Mouse (Mus musculus): ENCODE results near the gene Tmem198.

Gene Tmem198

DNA sequence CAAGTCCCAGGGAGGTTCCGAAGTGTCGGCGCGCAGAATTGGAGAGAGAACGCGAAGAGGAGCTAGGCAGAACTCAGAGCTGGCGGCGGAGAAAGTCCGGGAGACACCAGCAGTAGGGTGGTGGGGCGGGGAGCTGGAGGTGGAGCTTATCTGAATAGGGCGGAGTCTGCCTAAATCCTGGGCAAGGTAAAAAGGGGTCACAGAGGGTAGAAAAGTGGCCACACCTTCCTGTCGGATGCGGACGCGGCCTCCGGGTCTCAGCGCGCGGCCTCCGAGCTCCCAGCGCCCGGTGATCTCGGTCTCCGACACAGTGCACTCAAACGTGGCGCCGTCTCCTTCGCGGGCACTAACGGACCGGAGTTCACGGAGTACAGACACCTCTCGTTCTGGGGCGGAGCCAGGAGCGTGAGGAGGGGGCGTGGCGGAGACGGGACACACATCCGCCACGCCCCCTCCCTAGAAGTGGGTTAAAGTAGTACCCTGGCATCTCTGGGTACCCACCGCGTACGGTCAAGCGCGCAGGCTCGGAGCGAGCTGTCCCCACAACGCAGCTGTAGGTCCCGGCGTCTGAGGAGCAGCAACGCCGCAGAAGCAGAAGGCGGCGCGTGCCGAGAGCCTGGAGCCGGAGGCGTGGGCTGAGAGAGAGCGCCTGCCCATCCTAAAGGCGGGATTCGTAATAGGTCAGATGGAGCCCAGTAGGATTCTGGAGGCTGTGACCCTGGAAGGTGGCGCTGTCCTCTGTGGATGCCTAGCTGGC lies 8.3 kb downstream of the Tmem198 start:
- no peak for DNase-seq (ENCODE audit: low read depth, low spot score)

GRCm38 (mm10) chr1:75490785-75491551 lies 11.6 kb downstream of the Tmem198 start:
- DNase-seq (ENCODE audit: low read depth, low spot score) = no peak

GRCm38 (mm10) chr1:75492579-75493170 lies 13.3 kb downstream of the Tmem198 start:
- no peak for DNase-seq (ENCODE audit: low read depth, low spot score)

DNA sequence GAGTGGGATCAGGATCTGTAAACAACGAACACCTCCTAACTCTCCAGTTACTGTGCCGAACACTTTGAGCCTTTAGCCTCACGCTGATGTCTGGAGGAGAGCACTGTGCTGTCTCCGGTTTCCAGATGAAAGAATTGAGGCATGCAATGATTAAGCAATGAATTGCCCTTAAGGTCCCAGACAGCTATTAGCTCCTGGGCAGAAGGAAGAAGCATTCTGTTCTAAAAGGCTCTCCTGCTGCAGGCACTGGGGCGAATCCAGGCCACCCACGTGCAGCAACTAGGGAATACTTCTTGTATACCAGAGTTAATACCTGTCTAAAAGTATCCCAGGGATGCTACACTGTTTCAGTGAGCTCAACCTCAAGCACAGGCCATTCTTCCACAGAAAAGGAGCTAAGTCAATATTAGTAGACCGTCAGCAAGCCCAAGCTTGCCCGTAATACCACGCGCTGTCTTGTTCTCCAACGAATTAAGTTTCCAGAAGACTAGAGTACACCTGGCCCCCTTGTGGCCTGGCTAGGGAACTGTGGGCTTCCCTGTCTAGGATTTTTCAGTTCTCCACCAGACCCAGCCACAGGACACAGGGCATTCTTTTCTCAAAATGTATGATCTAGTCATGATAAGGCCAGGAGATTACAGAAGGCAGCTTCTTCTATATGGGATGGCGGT lies 15.7 kb downstream of the Tmem198 start:
- DNase-seq (ENCODE audit: low read depth, low spot score) = no peak

GRCm38 (mm10) chr1:75498897-75499296 lies 19.6 kb downstream of the Tmem198 start:
- DNase-seq (ENCODE audit: low read depth, low spot score) = no peak

GRCm38 (mm10) chr1:75499441-75499840 lies 20.1 kb downstream of the Tmem198 start:
- no peak for DNase-seq (ENCODE audit: low read depth, low spot score)

GRCm38 (mm10) chr1:75501905-75502304 lies 22.6 kb downstream of the Tmem198 start:
- no peak for DNase-seq (ENCODE audit: low read depth, low spot score)

- no peak for DNase-seq (ENCODE audit: low read depth, low spot score)
Observed at GRCm38 (mm10) chr1:75502945-75503650, 23.8 kb downstream of the Tmem198 start.

DNA sequence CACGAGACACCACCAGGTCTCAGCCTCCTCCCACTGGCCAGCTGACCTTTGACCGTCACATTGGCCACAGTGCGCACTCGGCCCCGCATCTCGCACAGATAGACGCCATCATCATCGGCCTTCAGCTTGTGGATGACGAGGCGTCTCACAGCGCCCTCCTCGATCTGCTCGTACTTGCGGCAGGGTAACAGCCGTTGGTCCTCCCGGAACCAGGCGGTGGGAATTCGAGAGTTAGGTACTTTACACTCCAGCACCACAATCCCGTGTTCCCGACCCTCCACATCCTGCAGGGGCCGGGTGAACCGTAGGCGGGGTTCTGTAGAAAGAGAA lies 24.3 kb downstream of the Tmem198 start:
- DNase-seq (ENCODE audit: low read depth, low spot score) = no peak

DNA sequence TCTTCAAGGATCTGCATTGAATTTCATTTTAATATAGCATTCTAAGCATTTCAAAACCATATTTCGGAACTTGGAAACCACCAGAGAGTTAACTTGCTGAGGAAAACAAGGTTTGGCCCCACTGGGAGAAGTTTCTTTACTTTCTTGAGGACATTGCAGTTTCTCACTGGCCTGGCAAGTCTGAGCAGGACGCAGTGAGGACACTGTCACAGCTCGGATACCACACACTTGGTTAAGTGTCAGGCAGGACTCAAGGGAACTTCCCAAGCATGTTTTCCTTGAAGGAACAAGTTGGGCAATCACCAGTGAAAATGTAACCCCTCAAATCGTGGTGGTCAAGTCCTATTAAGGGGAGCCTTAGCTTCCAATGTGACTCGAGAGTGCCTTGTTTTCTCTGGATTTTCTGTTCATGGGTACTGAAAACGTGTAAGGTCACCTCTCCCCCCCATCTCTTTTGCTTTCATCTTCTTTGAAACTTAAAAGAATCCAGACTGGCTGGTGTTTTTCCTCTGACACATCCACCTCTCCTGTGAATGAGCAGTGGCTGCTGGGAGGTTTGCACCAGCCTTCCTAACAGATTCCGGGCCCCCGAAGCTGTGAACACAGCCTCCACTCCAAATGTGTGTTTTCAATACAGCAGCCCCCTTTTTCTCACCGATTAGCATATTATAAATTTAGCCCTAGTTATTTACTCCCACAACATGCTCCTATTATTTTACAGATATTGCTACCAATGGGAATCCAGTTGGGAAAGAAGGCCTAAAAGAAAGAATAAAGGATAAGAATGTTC lies 25.1 kb downstream of the Tmem198 start:
- DNase-seq (ENCODE audit: low read depth, low spot score) = no peak

DNA sequence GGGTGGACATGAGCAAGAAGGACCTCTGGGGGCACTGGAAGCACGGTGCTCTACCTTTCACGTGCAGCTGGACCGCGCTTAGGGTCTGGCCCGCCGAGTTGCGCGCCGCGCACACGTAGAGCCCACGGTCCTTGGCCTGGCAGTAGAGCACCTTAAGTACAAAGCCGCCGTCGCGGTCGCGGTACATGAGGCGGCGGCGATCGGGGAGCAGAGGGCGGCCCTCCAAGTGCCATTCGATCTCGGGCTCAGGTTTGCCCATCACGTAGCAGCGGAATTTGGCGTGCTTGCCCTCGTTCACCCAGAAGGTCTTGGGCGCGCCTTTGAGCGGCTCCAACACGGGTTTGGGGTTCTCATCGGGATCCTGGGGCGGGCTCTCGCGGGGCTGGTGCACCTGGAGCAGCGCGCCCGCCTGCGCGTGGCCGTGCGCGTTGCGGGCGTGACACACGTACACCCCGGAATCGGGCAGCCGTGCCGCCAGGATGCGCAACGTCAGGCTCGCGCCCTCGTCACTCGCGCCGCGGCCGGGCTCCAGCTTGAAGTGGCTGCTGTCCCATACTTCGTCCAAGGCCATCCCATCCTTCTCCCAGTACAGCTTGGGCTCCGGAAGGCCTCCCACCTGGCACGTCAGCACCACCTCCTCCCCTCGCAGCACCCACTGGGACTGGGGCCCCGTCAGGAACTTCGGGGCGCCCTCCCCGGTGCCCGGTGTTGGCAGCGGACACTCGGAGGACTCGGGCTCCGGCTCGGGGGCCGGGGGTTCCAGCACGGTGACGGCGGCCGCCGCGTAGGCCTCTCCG lies 26.0 kb downstream of the Tmem198 start:
- DNase-seq (ENCODE audit: low read depth, low spot score) = no peak

DNA sequence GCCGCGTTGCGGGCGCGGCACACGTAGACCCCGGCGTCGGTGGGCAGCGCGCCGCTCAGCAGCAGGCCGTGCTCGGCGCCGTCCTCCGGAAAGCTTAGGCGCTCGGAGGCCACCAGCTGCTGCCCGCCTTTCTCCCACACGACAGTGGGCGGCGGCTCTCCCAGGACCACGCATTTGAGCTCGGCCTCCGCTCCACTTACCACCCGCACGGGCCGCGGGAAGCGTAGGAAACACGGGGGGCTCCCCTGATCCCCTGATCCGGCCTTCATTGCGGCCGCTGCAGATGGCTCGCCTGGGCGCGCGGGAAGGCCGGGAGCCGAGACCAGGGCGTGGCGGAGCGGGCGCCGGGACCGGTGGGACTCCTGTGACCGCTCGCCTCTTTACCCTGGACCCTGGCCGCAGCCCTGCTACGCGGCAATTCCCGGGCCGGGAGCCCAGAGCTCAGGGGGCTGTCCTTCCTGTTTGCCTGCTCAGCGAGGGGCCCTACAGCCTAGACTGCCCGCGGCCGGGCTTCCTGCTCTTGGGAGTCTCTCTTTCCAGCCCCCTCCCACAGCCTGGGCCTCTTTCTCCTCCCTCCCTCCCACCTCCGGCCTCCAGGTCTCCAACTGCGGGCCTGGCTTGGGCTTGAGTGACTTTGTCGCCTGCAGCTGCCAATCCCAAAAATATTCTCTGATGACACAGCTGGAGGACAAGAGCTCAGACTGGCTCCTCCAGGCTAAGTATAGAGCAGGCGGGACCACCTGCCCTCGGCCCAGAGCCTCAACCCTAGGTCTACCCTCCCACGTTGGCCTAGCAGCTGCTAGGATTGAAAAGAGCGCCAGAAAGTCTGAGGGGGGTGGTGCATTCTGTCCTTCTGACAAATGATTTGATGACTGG lies 26.9 kb downstream of the Tmem198 start, which contains the start of gene Obsl1:
Gene Obsl1 (minus strand): TSS at position 497 of the 876 bp plus-strand sequence.
- DNase-seq (ENCODE audit: low read depth, low spot score) = no peak

GRCm38 (mm10) chr1:75507006-75507405 lies 27.7 kb downstream of the Tmem198 start, which contains the start of gene Inha:
Gene Inha, plus strand, starts transcription at chr1:75507077.
- no peak for DNase-seq (ENCODE audit: low read depth, low spot score)

DNA sequence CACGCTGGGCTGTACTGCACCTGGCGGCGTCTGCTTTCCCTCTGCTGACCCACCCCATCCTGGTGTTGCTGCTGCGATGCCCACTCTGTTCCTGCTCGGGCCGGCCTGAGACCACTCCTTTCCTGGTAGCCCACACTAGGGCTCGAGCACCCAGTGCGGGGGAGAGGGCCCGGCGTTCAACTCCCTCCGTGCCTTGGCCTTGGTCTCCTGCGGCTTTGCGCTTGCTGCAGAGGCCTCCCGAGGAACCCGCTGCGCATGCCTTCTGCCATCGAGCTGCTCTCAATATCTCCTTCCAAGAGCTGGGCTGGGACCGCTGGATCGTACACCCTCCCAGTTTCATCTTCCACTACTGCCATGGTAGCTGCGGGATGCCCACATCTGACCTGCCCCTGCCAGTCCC lies 30.3 kb downstream of the Tmem198 start:
- DNase-seq (ENCODE audit: low read depth, low spot score) = no peak

- DNase-seq (ENCODE audit: low read depth, low spot score) = no peak
Observed at GRCm38 (mm10) chr1:75510154-75510553, 30.8 kb downstream of the Tmem198 start.

DNA sequence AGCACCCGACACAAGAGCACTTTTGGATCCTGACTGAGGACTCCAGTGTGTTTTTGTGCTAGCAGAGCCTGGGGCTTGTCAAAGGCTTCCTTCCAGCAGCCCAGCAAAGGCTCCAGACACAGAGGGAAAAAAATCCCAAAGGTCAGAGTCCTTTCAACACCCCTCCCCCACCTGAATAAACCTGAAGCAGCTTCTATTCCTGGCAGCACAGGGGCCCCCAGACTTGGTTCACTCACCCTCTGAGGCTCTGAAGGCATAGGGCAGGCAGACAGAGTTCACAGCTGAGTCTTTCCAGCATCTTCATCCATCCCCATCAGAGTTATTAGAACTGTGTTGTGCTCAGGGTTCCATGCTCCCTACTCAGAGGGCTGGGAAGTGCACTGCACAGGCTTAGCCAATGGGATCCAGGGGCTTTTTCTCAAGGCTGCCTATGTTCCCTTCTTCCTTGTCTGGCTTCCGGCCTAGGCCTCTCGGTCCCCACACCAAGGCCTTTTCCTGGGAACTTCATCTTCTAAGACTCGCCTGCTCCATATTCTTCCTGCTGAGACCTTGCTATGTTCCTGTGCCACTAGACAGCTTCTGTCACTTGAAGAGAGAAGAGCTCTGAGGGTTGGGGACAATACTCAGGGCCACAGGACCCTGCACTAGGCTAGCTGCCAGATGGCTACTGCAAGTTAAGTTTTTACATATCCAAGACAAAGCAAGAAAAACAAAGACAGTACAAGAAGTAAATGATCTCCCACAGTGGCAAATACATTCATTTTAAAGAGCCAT lies 32.3 kb downstream of the Tmem198 start:
- no peak for DNase-seq (ENCODE audit: low read depth, low spot score)

- no peak for DNase-seq (ENCODE audit: low read depth, low spot score)
Observed at GRCm38 (mm10) chr1:75512550-75512949, 33.2 kb downstream of the Tmem198 start.

All from retina, adult 2 months (tissue).